Mouse (Mus musculus): Measurements from ENCODE around the gene Fntb.

Gene Fntb

DNA sequence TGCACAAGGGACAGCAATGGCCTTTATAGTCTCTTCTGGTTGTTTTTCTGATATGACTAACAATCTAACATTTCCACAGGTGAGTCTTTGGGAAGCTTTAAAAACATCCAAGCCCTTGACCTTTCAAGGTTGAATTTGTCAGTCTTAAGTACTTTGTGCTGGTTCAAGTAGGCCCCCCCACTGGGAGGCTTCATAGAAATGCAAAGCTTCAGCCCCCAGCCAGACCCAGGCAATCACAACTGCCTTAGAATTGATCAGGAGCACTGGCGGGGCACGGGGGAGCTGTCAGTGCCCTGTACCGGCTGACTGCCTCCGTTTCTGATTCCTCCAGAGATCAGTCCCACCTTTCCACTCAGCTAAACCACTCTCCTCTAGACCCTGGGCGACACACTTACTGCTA lies 199.7 kb downstream of the Fntb start:
- no peak for DNase-seq

DNA sequence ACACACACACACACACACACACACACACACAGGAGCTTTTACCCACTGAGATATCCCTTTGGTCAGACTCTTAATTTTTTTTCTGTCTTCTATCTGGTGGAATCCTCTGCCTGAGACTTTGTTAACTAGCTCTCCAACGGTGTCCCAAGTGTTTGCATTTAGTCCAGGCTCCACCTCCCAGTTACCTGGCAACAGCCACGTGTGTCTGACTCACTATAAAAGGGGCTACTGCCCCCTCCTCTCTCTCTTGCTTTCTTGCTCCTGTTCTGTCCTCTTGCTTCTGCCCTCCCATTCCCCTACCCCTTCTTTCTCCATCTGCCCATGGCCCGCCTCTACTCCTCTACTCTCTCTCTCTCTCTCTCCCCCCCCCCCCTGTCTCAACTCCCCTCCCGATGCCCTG lies 200.5 kb downstream of the Fntb start:
- DNase-seq: no peak
